Mouse (Mus musculus): ENCODE data around the gene Ndufa13.

Ndufa13 gene

DNA sequence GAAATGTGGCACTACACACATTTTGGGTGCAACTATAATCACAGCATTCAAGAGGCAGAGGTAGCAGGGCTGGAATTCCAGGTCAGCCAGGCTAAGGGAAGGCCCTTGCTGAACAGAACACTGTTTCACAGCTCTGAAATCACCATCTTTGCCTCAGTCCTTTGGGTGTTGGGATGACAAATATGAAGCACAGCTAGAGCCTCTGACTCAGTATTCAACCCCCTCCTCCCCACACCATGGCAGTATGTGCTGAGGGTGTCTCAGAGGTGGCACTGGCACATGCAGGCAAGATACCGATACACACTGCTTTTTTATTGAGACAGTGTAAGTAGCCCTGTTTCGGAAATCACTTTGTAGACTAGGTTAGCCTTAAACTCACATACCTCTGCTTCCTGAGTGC, 3.9 kb upstream of the Ndufa13 start:
- DNase-seq: no peak

DNA sequence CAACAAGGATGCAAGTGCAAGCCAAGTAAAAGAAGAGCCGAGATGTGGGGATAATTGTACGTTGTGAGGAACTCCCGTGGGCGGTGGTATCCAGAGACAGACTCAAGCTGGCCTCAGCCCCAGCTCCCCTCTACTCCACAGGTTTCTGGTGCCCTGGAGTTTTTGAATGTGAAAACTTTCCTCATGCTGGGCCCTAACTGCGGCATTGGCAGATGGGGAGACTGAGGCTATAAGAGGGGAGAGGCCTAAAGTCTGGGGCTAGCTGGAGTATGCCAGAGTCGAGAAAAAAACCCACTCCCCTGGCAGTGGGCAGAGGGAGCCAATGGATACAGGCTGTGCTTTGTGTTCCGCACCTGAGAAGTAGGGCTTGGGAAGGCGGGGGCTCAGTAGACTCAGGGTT, 1.7 kb upstream of the Ndufa13 start:
- no peak for DNase-seq

DNA sequence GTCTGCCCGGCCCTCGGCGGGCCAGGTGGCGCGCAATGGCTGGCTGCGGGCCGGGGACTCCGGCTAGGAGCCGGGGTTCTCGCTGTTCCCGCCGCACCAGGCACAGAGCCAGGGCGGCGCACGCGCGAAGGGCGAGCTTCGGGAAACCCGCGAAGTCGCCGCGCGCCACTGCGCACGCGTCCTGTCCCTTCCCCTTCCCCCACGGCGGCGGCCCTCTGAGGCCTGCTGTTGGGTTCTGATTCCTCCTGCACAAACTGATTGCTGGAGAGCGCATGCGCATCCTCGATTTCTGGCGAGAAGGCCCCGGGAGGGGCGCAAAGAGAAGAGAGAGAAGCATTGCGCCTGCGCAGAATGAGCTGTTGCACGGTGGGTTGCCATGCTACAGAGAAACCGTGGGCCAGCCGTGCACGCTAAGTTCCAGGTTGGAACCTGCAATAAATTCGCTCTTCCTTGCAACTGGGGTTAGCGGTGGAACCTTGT, 745 bp upstream of the Ndufa13 start:
- DNase-seq: peak; percentile 99

GRCm38 (mm10) chr8:69901484-69902162, 735 bp downstream of the Ndufa13 start:
- DNase-seq: peak; percentile 95 to 96

DNA sequence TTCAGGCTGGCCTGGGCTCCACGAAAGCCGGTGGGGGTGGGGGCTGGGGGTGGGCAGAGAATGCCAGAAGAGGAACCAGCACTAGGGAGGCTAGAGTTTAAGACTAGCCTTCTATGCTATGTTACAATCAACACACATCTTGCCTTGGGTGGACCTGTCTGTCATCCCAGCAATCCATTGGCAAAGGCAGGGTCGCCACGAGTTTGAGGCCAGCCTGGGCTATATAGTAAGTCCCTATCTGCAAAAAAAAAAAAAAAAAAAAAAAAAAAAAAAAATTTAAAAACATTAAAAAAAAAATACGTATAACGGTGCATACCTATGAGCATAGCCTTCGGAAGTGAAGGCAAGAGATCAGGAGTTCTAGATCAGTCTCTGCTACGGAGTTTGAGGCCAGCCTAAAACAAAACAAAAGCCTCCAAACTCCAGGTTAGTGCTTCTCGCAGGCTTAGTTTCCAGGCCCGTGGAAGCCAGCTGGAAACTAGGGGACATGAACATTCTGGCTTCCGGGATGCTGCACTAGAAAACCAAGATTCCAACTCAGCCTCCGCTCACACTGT, 1.4 kb downstream of the Ndufa13 start:
- no peak for DNase-seq

GRCm38 (mm10) chr8:69899876-69900275, 2.5 kb downstream of the Ndufa13 start:
- no peak for DNase-seq

GRCm38 (mm10) chr8:69897857-69898256, 4.5 kb downstream of the Ndufa13 start:
- DNase-seq: no peak

- no peak for DNase-seq
These were observed 6.4 kb downstream of the Ndufa13 start for GRCm38 (mm10) chr8:69895772-69896451.

DNA sequence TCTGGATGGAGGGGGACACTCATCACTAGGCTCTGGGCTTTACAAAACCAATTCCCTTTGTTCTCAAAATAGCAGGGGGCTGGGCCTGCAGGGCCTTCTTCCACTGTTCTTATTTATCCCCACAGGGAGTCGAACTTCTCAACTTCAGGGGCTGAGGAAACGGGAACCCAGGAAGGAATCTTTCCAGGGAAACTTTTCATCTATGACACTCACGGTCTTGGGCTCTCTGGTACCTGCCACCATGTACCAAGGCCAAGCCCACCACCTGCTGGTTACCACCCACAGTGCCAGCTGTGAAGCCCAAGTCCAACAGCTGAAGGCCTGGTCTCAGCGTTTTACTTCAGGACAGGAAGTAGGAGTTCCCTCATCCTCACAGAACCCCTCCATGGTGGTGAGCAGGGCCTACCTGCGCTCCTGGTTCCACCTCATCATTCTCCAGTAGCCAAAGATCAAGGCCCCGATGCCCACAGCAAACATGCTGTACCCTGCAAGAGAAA, 7.5 kb downstream of the Ndufa13 start:
- no peak for DNase-seq

DNA sequence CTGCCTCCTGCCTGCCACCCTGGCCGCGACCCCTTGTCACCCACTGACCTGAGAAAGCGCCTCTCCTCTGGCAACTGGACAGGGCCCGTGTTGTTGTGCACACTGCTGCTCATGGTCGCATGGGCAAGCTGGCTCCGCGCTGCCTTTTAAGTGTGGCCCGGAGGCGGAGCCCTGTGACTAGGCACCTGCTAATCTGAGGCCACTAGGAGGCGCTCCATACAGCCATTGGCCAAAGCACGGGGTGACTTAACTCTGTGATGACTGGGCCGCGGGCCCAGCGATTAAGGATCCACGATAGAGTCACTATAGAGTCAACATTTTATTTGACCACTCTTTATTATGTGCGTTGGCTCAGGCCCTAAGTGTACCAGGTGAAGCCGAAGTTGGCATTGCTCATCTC, 8.5 kb downstream of the Ndufa13 start:
- DNase-seq: peak; percentile 55 to 61

- DNase-seq: peak; percentile 56 to 61
These were observed 11.5 kb downstream of the Ndufa13 start for GRCm38 (mm10) chr8:69890813-69891241.

- DNase-seq: no peak
These were observed 13.5 kb downstream of the Ndufa13 start for GRCm38 (mm10) chr8:69888902-69889301.

DNA sequence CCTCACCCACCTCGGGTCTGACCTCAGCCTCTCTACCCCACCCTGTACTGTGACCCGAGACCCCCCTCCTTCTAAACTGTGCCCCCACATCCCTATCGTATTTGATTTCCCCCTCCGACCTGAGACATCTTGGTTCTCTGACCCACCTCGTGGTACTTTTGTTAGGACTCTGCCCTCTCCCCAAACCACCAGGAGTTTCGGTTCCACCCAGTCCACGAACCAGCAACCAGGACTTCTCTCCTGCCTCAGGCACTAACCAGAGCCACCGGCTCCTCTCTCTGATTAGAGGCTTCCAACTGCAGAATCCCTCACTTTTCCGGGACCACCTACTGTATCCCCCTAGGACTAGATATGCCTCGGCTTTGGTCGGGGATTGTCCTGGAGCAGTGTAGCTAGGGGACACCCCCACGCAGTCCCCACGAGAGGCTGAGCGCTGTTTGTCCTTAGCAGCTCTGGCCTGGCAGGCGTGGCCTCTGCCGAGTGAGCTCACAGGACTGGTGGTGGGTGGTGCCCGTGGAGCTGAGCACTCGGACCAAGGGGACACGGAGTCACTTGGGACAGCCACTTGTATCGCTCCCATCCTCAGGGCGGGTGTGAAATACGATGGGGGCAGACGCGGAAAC, 14.0 kb downstream of the Ndufa13 start:
- no peak for DNase-seq

GRCm38 (mm10) chr8:69887289-69888243, 14.8 kb downstream of the Ndufa13 start, which contains the start of gene Cilp2:
Gene Cilp2, minus strand, starts transcription at chr8:69887687.
- DNase-seq: no peak

- no peak for DNase-seq
These were observed 18.2 kb downstream of the Ndufa13 start for GRCm38 (mm10) chr8:69884141-69884540.

- DNase-seq: no peak
These were observed 19.3 kb downstream of the Ndufa13 start for GRCm38 (mm10) chr8:69882833-69883600.

GRCm38 (mm10) chr8:69882021-69882756, 20.2 kb downstream of the Ndufa13 start:
- no peak for DNase-seq

DNA sequence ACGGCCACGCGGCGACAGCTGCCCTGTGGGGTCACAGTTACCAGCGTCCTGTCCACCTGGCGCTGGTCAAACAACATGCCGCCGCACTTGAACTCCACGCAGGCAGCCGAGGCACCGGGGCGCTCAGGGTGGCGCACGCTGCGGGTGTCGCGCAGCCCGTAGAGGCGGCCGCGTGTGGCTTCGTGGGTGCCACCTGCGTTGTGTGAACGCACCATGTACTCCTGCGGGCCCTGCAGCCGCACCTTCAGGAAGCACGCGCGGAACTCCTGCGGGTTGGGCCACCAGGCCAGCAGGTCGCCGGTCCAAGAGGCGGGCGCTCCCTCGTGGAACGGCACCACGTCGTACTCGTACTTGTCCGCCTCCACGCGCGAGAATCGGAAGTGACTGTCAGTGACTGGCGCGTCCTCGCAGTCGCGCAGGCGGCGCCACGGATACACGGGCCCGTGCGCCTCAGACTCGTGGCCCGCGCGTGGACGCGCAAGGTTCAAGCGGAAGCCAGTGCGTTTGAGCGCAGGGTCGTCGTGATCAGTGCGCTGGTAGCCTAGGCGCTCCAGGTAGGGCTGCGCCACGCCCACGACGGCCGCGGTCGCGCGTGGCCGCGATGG, 21.0 kb downstream of the Ndufa13 start:
- no peak for DNase-seq

- no peak for DNase-seq
These were observed 21.5 kb downstream of the Ndufa13 start for GRCm38 (mm10) chr8:69880841-69881240.

- no peak for DNase-seq
These were observed 22.7 kb downstream of the Ndufa13 start for GRCm38 (mm10) chr8:69879678-69880077.

Data from cerebellum, adult 18-20 months (tissue).